Mouse (Mus musculus) frontal cortex, postnatal 14 days (tissue): ENCODE measurements around the gene Lrrc73.

ENCODE experiments used
- DNase-seq, 2 experiments: peaks; one replicate each; pipeline ENCODE4 v3.0.0; 2022; ENCODE audit warnings: low spot score in 2 of 2

Gene Lrrc73

DNA sequence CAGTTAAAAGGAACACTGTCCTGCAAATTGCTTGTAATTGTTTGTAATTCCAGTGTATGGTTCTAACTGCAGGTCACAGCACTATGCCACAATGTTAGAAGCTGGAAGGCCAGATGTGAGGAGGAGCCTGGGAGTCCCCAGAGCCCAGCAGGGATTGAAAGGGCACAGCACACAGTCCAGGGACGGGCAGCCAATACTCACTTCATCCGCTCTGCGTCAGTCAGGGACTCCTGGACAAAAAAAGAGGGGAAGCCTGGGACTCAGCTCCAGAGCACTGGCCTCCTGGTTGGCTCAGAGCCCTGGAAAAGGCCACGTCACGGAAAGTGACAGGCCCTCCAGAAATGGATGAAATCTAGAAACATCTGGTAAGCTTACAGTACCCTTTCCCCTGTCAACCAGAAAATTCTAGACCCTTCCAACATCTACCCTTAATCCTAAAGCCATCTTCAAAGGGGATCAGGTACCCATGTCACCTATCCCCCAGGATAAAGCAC is 8.9 kb downstream of the Lrrc73 start:
- DNase-seq: no peak

DNA sequence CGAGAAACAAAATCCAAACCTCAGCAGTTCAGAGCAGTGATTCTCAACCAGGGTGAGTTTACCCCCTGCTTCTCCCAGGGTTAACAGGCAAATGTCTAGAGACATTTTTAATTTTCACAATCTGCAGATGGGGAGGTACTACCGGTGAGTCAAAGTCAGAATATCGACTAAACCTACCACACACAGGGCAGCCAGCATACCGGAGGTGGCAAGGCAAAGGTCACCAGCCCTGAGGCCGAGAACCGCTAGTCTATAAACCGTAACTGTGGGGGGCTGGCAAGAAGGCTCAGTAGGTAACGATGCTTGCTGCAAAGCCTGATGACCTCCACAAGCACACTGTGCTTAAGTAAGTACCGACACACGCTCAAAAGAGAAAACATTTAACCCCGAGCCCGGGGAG is 12.2 kb downstream of the Lrrc73 start:
- no peak for DNase-seq

GRCm38 (mm10) chr17:46265918-46266618 is 12.7 kb downstream of the Lrrc73 start:
- peak; percentile 75 to 84 for DNase-seq

DNA sequence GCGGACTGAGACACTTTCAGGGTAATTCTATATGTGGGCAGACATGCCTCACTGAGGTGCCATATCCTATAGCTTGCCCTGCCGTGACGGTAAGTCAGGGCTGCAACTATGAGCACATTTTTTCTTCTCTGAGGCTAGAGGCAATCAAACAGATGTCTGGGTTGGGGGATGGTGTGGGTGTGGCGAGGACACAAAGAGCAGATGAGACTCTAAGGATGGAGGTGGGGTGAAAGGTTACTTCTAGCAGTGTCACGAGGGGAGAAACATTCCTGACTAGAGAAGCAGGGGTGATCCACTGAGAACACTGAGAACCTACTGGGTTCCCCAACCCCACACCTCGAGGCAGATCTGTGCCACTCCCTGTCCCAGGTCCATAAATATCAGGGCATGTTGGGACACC is 13.7 kb downstream of the Lrrc73 start:
- no peak for DNase-seq

GRCm38 (mm10) chr17:46267511-46267910 is 14.2 kb downstream of the Lrrc73 start:
- no peak for DNase-seq

- no peak for DNase-seq
These were observed 14.8 kb downstream of the Lrrc73 start for GRCm38 (mm10) chr17:46268026-46268720.

GRCm38 (mm10) chr17:46269771-46270534 is 16.6 kb downstream of the Lrrc73 start:
- no peak for DNase-seq

DNA sequence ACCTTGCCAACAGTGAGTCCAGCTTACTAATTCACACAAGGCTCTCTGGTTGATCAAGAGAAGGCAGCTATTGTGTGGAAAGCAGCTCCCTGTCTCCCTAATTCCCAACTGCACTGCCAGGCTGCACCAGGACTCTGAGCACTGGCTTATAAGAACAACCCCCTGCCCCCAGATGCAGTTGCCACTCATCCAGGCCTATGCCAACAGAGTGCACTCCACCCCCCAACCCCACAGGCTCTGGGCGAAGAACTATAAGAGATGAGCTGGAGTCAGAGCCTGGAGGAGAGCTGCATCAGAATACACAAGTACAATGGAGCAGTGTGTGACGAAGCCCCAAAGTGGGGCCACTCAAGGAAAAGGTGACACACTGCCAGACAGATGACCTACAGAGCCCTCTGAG is 18.7 kb downstream of the Lrrc73 start:
- DNase-seq: no peak

DNA sequence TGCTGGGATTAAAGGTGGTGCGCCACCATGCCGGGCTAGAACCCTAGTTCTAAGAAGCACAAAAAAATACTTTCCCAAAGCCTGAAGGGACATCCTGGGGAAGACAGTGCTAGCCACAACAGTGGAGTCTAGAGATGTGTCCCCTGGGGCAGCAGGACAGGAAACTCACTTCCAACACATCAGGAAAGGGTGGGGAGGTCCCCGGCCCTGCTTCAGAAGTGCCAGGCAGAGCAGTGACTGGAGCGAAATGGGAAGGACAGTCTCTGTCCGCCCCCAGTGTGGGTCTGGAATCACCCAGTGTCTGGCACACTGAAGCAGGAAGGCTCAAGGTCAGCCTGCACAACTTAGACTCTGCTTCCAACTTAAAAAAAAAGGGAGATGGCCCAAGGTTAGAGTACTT is 19.3 kb downstream of the Lrrc73 start:
- DNase-seq: no peak

DNA sequence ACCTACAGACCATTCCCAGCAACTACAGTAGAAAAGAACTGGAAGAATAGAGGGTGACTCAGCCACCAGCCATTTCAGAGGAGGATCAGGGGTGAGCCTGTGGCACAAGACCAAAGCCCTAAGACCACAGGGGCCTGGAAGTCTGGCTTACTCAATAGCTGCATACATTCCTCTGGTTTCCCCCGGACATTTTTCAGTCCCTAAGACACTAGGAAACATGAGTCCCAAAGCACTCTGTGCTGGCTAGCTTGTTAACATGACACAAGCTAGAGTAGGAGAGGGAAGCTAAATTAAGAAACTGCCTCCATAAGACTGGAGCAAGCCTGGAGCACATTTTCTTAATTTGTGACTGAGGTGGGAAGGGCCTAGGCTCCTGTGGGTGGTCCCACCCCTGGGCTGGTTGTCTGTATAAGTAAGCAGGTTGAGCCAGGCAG is 20.5 kb downstream of the Lrrc73 start:
- no peak for DNase-seq

DNA sequence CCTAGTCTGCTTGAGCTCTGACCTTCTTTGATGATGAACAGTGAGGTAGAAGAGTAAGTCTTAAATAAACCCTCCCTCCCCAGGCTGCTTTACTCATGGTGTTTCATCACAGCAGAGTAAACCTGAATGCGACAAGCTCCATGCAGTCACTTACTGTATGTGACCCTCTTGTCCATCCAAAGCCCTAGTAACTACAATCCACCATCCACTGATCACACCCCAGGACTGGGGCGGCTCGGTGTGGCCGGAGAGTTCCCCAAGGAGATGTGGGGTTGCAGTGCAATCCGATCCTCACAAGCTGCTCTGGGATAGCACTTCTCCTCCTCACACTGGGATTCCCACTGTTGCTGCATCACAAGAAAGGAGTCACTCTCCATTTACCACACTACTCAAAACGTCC is 21.1 kb downstream of the Lrrc73 start:
- no peak for DNase-seq

GRCm38 (mm10) chr17:46275034-46275433 is 21.7 kb downstream of the Lrrc73 start:
- no peak for DNase-seq

DNA sequence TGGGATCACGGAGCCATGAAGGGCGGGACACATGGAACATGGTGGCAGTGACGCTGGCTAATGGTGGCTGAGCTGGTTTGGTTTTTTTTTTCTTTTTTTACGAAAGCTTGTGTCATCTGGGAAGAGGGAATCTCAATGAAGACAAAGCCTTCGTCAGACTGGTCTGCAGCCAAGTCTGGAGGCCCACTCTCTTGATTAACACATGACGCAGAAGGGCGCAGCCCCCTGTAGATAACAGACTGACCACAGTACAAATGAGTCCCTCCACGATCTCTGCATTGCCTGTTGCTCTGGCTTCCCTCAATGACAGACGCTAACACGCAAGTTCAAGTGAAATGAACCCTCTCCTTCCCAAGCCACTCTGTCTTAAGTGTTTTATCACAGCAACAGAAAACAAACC is 22.2 kb downstream of the Lrrc73 start:
- DNase-seq: no peak

- DNase-seq: no peak
These were observed 24.3 kb downstream of the Lrrc73 start for GRCm38 (mm10) chr17:46277586-46277985.

DNA sequence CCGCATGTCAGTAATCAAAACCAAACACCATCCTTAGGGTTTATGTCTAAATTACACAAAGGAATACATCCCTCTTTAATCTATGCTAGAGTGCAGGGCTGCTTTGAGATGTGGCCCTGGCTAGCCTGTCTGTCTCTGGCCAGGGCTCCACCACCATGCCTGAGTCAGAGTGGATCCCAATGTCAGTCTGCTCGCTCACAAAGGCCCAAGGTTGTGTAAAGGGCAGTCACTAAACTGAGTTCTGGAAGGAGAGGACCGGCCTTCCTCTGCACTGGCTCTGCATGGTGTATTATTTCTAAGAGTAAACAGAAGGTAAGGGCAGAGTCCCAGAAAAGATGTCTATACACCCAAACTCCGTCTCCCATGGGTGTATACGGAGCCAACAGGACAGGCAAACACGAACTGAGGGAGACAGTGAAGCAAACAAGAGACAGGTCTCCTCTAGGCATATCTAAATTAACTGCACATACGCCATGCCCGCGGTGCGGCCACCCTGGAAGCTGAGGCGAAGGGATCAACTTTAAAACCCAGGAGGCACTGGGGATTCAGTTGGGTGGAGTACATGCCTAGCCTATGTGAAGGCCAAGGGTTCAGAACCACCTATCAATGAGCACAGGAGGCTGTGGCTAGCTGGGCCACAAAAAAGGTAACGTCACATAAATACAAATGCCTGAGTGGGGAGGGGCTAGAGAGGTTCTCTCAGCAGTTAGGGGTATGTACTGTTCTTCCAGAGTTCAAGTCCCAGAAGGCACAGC is 24.9 kb downstream of the Lrrc73 start:
- no peak for DNase-seq

- DNase-seq: peak; percentile 61 to 75
These were observed 29.3 kb downstream of the Lrrc73 start, which contains the start of gene Tjap1 for GRCm38 (mm10) chr17:46282483-46283123. Gene Tjap1 (minus strand): TSS chr17:46283026.

GRCm38 (mm10) chr17:46283140-46283539 is 29.8 kb downstream of the Lrrc73 start:
- DNase-seq: no peak

- no peak for DNase-seq
These were observed 30.6 kb downstream of the Lrrc73 start for GRCm38 (mm10) chr17:46283911-46284310.

DNA sequence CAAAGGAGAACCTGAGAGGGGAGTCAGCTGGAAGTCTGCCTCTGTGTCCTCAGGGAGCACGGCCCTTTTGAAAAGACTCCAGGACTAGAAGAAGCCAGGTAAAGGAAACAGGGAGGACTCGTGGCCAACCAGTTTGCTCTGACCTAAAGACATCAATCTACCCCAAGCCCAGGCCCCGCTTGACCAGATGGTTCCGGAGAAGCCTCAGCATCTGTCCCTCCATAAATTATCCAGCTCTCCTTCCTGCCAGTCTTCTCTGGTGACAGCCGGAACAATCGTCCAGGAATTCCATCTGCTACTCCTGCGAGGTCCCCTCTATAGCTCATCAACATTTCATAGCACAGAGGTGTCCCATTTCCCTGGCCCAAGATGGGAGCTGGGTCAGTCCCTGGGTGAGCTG is 31.3 kb downstream of the Lrrc73 start:
- DNase-seq: no peak

- no peak for DNase-seq
These were observed 32.1 kb downstream of the Lrrc73 start for GRCm38 (mm10) chr17:46285407-46285806.

DNA sequence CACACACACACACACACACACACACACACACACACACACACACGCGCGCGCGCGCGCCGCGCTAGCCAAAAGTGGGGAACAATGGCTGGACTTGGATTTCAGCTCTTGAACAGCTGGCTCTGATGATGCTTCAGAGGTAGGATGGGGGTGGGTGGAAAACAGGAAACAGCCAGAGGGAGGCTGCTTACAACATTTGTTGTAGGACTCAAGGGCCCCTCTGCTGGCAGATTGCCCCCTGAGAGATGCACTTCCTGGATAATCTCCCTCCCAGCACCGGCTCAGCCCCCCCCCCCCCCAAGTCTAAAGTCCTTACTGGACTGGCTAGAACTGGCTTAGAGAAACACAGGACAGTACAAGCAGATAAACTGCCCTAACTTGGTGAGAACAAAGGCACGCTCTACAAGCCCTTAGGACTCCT is 34.4 kb downstream of the Lrrc73 start:
- no peak for DNase-seq
